Mouse (Mus musculus) heart, embryonic 10.5 days (tissue): ENCODE measurements around the gene Cdc25b. TPM values are rescaled to one million over a fixed set of nuclear protein-coding genes. Genes with fewer than 3 reads are reported as not detected.
"Not testable (repeated sequence)": the region's sequence is repeated elsewhere in the genome, so short reads cannot be mapped to it uniquely, and the experiment has no call there.

Experiments
- DNase-seq: peaks from one replicate; pipeline ENCODE4 v3.0.0-alpha.2; 2017; ENCODE audit warnings: low spot score
- H3K27ac ChIP-seq: fragments of 300-500 bp; sonication (generic); 2 replicates; pipeline ENCODE4 v1.5.1; 2016; ENCODE audit warnings: mild to moderate bottlenecking
- H3K27me3 ChIP-seq: fragments of 300-500 bp; sonication (generic); 2 replicates; pipeline ENCODE4 v1.6.1; 2016; ENCODE audit warnings: mild to moderate bottlenecking; ENCODE audit not compliant: poor library complexity, insufficient read depth, severe bottlenecking
- H3K36me3 ChIP-seq: fragments of 300-500 bp; sonication (generic); 2 replicates; pipeline ENCODE4 v1.6.1; 2016; ENCODE audit warnings: mild to moderate bottlenecking, moderate library complexity
- H3K4me1 ChIP-seq: fragments of 300-500 bp; sonication (generic); 2 replicates; pipeline ENCODE4 v1.6.1; 2016; ENCODE audit warnings: mild to moderate bottlenecking
- H3K4me3 ChIP-seq: fragments of 300-500 bp; sonication (generic); 2 replicates; pipeline ENCODE4 v1.5.1; 2016; ENCODE audit warnings: mild to moderate bottlenecking, moderate library complexity
- H3K9me3 ChIP-seq: fragments of 300-500 bp; sonication (generic); 2 replicates; pipeline ENCODE4 v1.6.1; 2016; ENCODE audit warnings: mild to moderate bottlenecking, moderate library complexity
- WGBS: fragments of 180-500 bp; shearing (Covaris S2); methylation state at CpG from one replicate; pipeline ENCODE4 v1.1.7; 2016; 5-methylcytosine and 5-hydroxymethylcytosine counted together
- polyA plus RNA-seq: library from polyadenylated mRNA; unstranded; fragments of >200 nt; fragmentation: Nextera tagmentation; extraction: Ambion mirVana; gene quantifications from 2 replicates; pipeline ENCODE4 v1.2.1, GENCODE M21; 2016

Gene Cdc25b
- polyA plus RNA-seq, 1 experiment from 2014 or later = 27.8 TPM

DNA sequence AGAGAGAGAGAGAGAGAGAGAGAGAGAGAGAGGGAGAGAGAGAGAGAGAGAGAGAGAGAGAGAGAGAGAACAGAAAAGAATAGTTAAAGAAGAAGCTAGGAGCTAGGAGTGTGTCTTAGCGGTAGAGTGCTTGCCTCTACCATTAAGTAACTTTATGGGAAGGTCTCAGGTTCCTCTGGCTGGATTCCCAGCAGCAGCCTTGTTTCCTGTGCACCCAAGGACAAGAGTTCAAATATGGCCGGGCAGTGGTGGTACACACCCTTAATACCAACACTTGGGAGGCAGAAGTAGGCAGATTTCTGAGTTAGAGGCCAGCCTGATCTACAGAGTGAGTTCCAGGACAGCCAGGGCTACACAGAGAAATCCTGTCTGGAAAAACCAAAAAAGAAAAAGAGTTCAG is 39.9 kb downstream of the Cdc25b start:
- peaks cover 10% of the 10 kb centered on the region for H3K4me1 ChIP-seq
- H3K36me3 ChIP-seq, H3K9me3 ChIP-seq, H3K4me3 ChIP-seq, H3K27ac ChIP-seq, DNase-seq, H3K27me3 ChIP-seq: not testable (repeated sequence)
- WGBS = 72% methylated on average over 2 of the region's 2 CpGs

DNA sequence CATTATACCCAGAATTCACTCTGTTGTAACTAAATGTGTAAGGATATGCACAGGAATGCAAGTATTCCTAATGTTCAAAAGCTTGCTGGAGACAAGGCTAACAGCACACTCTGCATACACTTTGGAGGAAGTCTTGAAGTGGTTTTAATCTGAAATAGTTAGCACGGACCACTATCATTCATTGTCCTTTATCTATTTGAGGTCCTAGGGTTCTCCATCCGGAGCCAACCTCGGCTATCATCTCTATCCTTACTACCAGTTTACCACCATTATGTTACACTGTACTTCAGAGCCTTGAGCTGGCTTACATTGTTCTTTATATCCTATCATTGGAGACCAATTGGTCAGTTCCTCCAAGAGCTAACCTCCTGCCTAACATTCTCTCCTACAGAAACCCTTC is 40.5 kb downstream of the Cdc25b start:
- Histone ChIP-seq H3K4me3 (no peak overlapping the region), H3K36me3 (no peaks in the 10 kb centered on the region), H3K4me1 (peaks cover 11% of the 10 kb centered on the region), H3K9me3 (no peaks in the 10 kb centered on the region), H3K27me3 (no peaks in the 10 kb centered on the region), H3K27ac (no peak overlapping the region)
- DNase-seq = no peak
- whole genome bisulfite sequencing = 75% methylated on average over 3 of the region's 3 CpGs

DNA sequence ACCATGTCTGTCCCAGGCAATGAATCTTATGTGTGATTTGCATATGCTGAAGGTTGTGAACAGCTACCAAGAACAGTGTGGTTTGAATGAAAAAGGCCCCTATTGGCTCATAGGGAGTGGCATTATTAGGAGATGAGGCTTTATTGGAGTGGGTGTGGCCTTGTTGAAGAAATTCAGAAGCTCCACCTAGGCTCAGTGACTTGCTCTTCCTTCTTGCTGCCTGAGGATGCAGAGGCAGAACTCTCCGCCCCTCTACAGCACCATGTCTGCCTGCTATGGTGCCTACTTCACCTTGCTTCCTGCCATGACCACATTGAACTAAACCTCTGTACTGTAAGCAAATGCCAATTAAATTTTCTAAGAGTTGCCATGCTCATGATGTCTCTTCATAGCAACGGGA is 45.8 kb downstream of the Cdc25b start:
- Histone ChIP-seq H3K9me3 (no peaks in the 10 kb centered on the region), H3K27me3 (no peaks in the 10 kb centered on the region), H3K36me3 (peaks cover 3% of the 10 kb centered on the region; the same call in 1 of the 2 replicates), H3K4me3 (no peak overlapping the region), H3K4me1 (peaks cover 34% of the 10 kb centered on the region), H3K27ac (peak overlapping the region; percentile 10; the same call in 1 of the 2 replicates)
- DNase-seq = no peak
- WGBS = 88% methylated on average over 2 of the region's 2 CpGs

DNA sequence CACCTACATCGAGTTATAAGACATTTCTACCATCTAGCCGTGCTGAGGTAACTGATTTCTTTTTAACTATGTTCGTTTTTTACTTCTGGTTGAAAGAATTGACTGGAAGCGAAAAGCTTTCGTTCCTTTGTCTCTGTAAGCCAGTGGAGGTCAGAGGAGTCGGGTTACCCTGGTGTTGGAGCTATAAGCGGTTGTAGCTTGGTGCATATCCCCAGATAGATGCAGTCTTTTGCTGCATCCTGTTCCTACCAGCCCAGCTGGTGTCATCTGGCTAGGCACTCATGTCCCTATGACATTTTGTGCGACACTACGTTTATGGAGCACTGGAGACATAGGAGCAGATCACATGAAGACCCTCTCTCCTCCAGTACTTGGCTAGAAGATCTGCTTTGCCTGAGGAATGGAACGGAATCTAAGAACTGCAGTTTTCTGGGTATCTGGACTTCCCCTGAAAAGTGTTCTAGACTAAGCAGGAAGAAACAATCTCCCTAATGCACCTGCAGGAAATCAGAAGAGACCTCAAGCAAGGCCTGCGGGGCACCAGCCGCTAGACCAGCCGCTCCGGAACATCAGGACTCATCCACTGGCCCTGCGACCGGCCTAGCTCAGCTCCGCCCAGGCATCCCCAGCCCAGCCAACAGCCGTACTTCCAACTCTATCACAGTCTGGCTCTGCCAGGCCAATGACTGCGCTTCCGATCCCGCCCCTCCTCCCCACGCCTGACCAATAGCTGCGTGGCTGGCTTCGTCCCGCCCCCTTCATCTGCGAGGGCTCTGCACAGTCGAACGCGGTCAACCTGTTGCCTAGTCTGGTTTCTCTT is 46.8 kb downstream of the Cdc25b start, which contains the start of gene Mavs:
Gene Mavs (plus strand): TSS at position 757 of the 820 bp plus-strand sequence.
- no peaks in the 10 kb centered on the region for H3K27me3 ChIP-seq
- H3K27ac ChIP-seq = peak within 1 kb of the TSS; percentile 90
- peak within 1 kb of the TSS; percentile 73 for H3K4me3 ChIP-seq
- peak; percentile 99 for DNase-seq
- H3K36me3 ChIP-seq = peaks cover 6% of the 10 kb centered on the region; the same call in 1 of the 2 replicates
- H3K9me3 ChIP-seq = no peaks in the 10 kb centered on the region
- 14% methylated on average over 29 of the region's 29 CpGs for whole genome bisulfite sequencing
- H3K4me1 ChIP-seq = peaks cover 34% of the 10 kb centered on the region

DNA sequence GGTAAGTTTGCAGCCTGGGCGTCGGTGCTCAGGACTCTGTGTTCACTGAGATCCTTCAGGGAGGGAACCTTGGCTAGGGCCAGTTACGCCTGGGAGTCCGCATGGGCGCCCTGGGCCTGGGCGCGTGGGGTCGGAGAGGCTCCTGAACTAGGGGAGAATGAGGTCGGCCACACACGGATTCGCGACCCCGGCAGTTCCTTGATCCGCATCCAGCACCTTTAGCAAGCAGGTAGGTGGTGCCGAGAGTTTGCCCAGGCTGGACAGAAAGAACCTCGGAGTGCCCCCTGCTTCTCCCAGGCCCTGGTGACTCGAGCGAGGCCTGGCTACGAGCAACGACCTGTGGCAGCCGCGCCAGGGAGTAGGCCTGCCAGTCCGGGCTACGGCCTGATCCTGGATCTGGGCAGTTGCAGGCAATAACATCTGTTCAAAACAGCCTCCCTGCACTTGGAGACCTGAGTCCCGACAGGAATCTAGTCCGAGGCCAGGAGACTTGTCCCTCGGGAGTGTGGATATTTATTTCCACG is 47.4 kb downstream of the Cdc25b start:
- Histone ChIP-seq H3K9me3 (no peaks in the 10 kb centered on the region), H3K36me3 (peaks cover 12% of the 10 kb centered on the region; the same call in 1 of the 2 replicates), H3K4me1 (peaks cover 34% of the 10 kb centered on the region), H3K27ac (peak overlapping the region; percentile 90), H3K27me3 (no peaks in the 10 kb centered on the region), H3K4me3 (peak overlapping the region; percentile 73)
- DNase-seq = no peak
- 17% methylated on average over 28 of the region's 28 CpGs for WGBS

DNA sequence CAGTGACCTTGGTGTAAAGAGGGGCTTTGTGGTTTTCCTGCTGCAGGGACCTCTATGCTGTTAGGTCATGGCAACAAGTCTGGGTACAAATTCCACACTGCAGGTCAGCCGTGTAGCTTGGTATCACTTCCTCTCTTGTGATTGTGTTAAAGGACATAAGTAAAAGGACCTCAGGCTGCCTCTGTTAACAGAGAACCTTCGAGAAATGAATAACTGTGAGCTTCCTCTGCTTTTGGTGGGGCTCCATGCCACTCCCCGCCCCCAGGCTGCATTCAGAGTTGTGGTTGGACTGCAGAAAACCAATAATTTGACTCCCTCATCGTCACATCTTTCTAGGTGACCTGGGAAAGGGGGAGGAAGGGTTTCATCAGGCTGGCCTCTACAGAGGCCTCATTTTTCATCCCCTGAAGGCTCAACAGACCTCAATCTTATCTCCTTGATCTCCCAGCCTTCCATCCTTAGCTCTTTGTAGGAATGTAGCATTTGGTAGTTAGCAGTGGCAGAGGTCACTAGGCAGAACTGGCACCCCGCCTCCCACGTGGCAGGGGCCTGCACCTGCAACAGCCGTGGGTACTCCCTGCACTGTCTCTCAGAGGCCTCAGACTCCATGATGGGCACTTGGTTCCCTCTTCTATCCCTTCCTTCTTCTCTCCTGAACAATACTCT is 48.4 kb downstream of the Cdc25b start:
- Histone ChIP-seq H3K9me3 (no peaks in the 10 kb centered on the region), H3K4me1 (peaks cover 34% of the 10 kb centered on the region), H3K27ac (0 out of 2 replicates have a peak overlapping the region, but pooled peaks have one; percentile 90), H3K36me3 (peaks cover 21% of the 10 kb centered on the region), H3K4me3 (peak overlapping the region; percentile 73), H3K27me3 (no peaks in the 10 kb centered on the region)
- no peak for DNase-seq
- WGBS = 74% methylated on average over 7 of the region's 7 CpGs

DNA sequence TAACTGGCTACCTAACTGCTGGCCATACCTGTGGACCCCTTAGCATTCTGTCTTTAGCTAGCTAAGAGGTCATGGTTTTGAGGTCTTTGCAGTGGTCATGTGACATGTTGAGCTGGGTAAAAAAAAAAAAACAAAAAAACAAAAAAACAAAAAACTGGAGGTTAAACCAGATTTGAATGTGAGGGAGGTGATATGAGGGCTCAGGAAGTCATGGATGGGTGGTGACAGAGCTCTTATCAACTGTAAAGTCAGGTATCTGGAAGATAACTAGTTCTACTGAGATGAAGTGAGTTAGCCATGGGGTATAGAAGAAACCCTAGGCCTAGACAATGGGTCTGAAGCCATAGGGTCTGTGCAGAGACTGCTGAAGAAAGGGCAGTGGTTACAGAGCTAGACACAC is 55.4 kb downstream of the Cdc25b start:
- H3K4me3 ChIP-seq = no peak overlapping the region
- no peaks in the 10 kb centered on the region for H3K9me3 ChIP-seq
- no peaks in the 10 kb centered on the region for H3K4me1 ChIP-seq
- no peak for DNase-seq
- H3K36me3 ChIP-seq = peaks cover 92% of the 10 kb centered on the region
- no peak overlapping the region for H3K27ac ChIP-seq
- no peaks in the 10 kb centered on the region for H3K27me3 ChIP-seq

DNA sequence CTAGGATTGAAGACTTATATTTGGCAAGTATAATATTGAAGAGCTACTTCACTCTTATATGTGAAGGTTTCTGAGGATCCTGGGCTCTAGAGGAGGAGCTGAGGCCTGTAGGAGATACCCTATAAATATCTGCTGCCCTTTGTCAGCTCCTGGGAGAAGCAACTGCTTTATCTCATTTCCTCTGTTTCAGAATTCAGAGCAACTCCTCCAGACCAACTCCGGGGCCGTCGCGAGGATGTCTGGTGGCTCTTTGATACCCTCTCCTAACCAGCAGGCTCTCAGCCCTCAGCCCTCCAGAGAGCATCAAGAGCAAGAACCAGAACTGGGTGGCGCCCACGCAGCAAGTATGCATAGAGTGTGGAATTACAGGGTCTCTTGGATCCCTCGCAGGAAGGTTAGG is 56.2 kb downstream of the Cdc25b start:
- no peak overlapping the region for H3K27ac ChIP-seq
- no peaks in the 10 kb centered on the region for H3K27me3 ChIP-seq
- 52% methylated on average over 7 of the region's 7 CpGs for WGBS
- H3K9me3 ChIP-seq = no peaks in the 10 kb centered on the region
- H3K4me1 ChIP-seq = no peaks in the 10 kb centered on the region
- H3K4me3 ChIP-seq = no peak overlapping the region
- no peak for DNase-seq
- peaks cover 94% of the 10 kb centered on the region for H3K36me3 ChIP-seq

Other genes with a start within 250 kb of the Cdc25b start
- gene Gfra4, start 143.9 kb upstream of the Cdc25b start, polyA plus RNA-seq = 3.3 and 4.9 TPM in 2 replicates
- gene Adam33, start 123.1 kb upstream of the Cdc25b start, polyA plus RNA-seq = 4.2 and 6.5 TPM in 2 replicates
- 0.05 and 0.08 TPM in 2 replicates for gene Siglec1, start 100.2 kb upstream of the Cdc25b start, polyA plus RNA-seq
- gene Hspa12b, start 59.7 kb upstream of the Cdc25b start, polyA plus RNA-seq = 10.0 and 10.8 TPM in 2 replicates
- gene Gm11037, start 53.5 kb upstream of the Cdc25b start, polyA plus RNA-seq = not detected in 2 replicates
- 82.6 and 86.0 TPM in 2 replicates for gene 1700037H04Rik, start 26.9 kb upstream of the Cdc25b start, polyA plus RNA-seq
- gene Cenpb, start 6.9 kb upstream of the Cdc25b start, polyA plus RNA-seq = 4.9 and 5.1 TPM in 2 replicates
- 0.75 and 1.5 TPM in 2 replicates for gene Spef1, start 333 bp downstream of the Cdc25b start, polyA plus RNA-seq
- 23.6 and 33.3 TPM in 2 replicates for gene Ap5s1, start 20.1 kb downstream of the Cdc25b start, polyA plus RNA-seq
- 20.3 and 21.6 TPM in 2 replicates for gene Mavs, start 47.1 kb downstream of the Cdc25b start, polyA plus RNA-seq
- 29.7 and 41.7 TPM in 2 replicates for gene Pank2, start 75.5 kb downstream of the Cdc25b start, polyA plus RNA-seq
- 2.0 and 3.0 TPM in 2 replicates for gene Rnf24, start 165.9 kb downstream of the Cdc25b start, polyA plus RNA-seq